Mouse (Mus musculus) heart, postnatal 0 days (tissue): Measurements from ENCODE around the gene Mylk. TPM values are rescaled to one million over a fixed set of nuclear protein-coding genes. Genes with fewer than 3 reads are reported as not detected.

Source experiments
- ATAC-seq: fragments of 200-750 bp; cut with Nextera tagmentation; 2 replicates; pipeline ENCODE4 v1.8.0; 2017; ENCODE audit warnings: low read depth, moderate number of reproducible peaks, moderate library complexity; ENCODE audit not compliant: insufficient read depth
- DNase-seq: peaks from one replicate; pipeline ENCODE4 v3.0.0-alpha.2; 2016; ENCODE audit warnings: low spot score
- H3K27ac ChIP-seq: fragments of 300-500 bp; sonication (generic); 2 replicates; pipeline ENCODE4 v1.5.1; 2014; ENCODE audit warnings: low read depth, mild to moderate bottlenecking
- H3K27me3 ChIP-seq: fragments of 300-500 bp; sonication (generic); 2 replicates; pipeline ENCODE4 v1.6.1; 2014; ENCODE audit warnings: low read length, mixed read lengths; ENCODE audit not compliant: control insufficient read depth, insufficient read depth
- H3K36me3 ChIP-seq: fragments of 300-500 bp; sonication (generic); replicated peaks from 2 replicates; pipeline ENCODE4 v1.6.1; 2014; ENCODE audit warnings: low read length, mixed read lengths; ENCODE audit not compliant: control insufficient read depth, insufficient read depth
- H3K4me1 ChIP-seq: fragments of 300-500 bp; sonication (generic); 2 replicates; pipeline ENCODE4 v1.6.1; 2014; ENCODE audit warnings: antibody characterized with exemption; ENCODE audit not compliant: control insufficient read depth, insufficient read depth
- H3K4me2 ChIP-seq: fragments of 300-500 bp; sonication (generic); 2 replicates; pipeline ENCODE4 v1.6.1; 2014; ENCODE audit warnings: low read depth, mild to moderate bottlenecking, low read length, moderate library complexity
- H3K4me3 ChIP-seq: fragments of 300-500 bp; sonication (generic); 2 replicates; pipeline ENCODE4 v1.5.1; 2014; ENCODE audit warnings: low read depth, low read length
- H3K9ac ChIP-seq: fragments of 300-500 bp; sonication (generic); replicated peaks from 2 replicates; pipeline ENCODE4 v1.6.1; 2014; ENCODE audit warnings: low read depth, low read length, mixed read lengths
- H3K9me3 ChIP-seq: fragments of 300-500 bp; sonication (generic); replicated peaks from 2 replicates; pipeline ENCODE4 v1.6.1; 2016; ENCODE audit warnings: low read length; ENCODE audit not compliant: control insufficient read depth
- CTCF ChIP-seq: IDR thresholded peaks from 2 replicates; pipeline ENCODE4 v1.5.1; 2016; ENCODE audit warnings: antibody characterized with exemption, control low read depth, low read depth
- EP300 ChIP-seq: IDR thresholded peaks from 2 replicates; pipeline ENCODE4 v1.6.1; 2016; ENCODE audit warnings: antibody characterized with exemption, low read depth
- WGBS: fragments of 180-500 bp; shearing (Covaris S2); extraction: QIAGEN DNeasy Blood & Tissue Kit; methylation state at CpG from one replicate; pipeline ENCODE4 v1.1.7; 2014; 5-methylcytosine and 5-hydroxymethylcytosine counted together
- polyA plus RNA-seq: library from polyadenylated mRNA; unstranded; fragments of >200 nt; fragmentation: Nextera tagmentation; extraction: Ambion mirVana; gene quantifications from 2 replicates; pipeline ENCODE4 v1.2.1, GENCODE M21; 2015
- total RNA-seq: library from RNA; depleted of rRNA; stranded (reverse); fragments of >200 nt; gene quantifications from 2 replicates; pipeline ENCODE4 v1.2.3, GENCODE M21; 2014; ENCODE audit warnings: low replicate concordance

The Mylk gene
- total and polyA plus RNA-seq, 2 experiments from 2014 or later, result 6.2 to 148 TPM

DNA sequence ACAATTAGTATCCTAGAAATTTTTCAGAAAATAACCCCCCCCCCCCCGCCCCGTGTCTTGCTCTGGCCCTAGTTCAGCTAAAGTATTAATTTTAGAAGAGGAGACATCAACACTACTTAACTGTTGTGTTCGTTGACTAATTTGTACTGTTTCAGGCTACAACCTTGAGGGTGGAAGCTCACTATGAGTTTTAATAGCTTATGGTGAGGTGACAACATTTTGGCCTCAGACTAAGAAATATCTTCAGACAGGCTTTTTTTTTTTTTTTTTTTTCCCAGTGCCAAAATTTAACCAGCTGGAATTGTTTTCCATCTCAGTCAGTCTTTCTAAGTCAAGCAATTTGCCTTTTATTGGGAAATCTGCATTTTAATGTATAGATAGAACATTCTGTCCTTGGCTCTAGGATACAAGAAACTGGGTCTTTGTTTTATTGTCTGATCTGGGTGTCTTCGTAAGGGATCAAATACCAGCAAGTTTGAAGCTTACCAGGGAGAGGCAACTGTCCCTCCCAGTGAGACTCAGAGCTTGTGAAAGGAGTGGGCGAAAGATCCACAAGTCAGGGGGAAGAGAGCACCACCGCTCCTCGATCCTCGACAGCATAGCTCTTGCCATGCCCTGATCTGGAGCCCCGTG lies 19.1 kb downstream of the Mylk start:
- no peak overlapping the region for H3K4me2 ChIP-seq
- no peak overlapping the region for H3K27ac ChIP-seq
- no peaks in the 10 kb centered on the region for H3K9me3 ChIP-seq
- no peak for DNase-seq
- H3K9ac ChIP-seq, result no peak overlapping the region
- no peaks in the 10 kb centered on the region for H3K36me3 ChIP-seq
- no peaks in the 10 kb centered on the region for H3K4me1 ChIP-seq
- TF ChIP-seq CTCF (no peak), EP300 (no peak)
- WGBS, result 80% methylated on average over 9 of the region's 9 CpGs
- ATAC-seq, result no peak
- no peaks in the 10 kb centered on the region for H3K27me3 ChIP-seq
- no peak overlapping the region for H3K4me3 ChIP-seq

DNA sequence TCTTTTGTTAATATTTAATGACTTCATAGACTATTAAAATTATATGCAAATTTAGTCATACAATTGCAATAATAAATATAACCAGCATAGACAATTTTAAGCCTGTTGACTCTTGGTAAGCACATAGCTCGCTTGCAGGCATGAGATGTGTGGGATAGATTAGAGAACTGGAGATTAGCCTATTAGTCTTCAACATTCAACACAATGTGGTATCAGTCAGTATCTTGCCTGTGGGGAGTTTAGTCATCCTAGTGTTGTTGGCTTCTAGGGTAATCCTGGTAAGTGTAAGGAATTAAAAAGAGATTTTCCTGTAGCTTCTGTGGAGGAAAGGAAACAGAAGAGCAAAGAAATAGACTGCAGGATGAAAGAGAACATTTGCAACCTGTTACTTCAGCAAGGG lies 20.7 kb downstream of the Mylk start:
- 77% methylated on average over 1 of the region's 1 CpGs for WGBS
- Histone ChIP-seq H3K4me1 (no peaks in the 10 kb centered on the region), H3K27ac (no peak overlapping the region), H3K27me3 (no peaks in the 10 kb centered on the region), H3K4me2 (no peak overlapping the region), H3K9me3 (no peaks in the 10 kb centered on the region), H3K36me3 (no peaks in the 10 kb centered on the region), H3K4me3 (no peak overlapping the region), H3K9ac (no peak overlapping the region)
- ATAC-seq (no peak), DNase-seq (no peak)
- TF ChIP-seq CTCF, result no peak
- TF ChIP-seq EP300, result no peak

DNA sequence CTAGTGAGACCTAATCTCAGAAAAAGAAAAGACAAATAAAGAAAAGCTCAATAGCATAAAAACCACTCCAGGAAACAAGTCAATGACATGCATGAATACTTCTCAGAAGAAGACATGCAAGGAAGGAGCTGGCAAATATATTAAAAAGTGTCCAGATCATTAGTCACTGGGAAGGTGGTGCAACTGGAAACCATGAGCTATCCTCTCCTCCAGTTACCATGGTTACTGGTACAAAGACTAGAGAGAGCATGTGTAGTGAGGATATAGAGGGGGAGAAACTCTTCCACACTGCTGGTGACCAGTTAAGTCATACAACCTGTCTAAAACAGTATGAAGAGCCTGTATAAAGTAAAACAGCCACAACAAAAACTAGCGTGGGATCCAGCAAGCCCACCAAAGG lies 21.2 kb downstream of the Mylk start:
- TF ChIP-seq CTCF, result no peak
- no peak for TF ChIP-seq EP300
- 89% methylated on average over 1 of the region's 1 CpGs for WGBS

DNA sequence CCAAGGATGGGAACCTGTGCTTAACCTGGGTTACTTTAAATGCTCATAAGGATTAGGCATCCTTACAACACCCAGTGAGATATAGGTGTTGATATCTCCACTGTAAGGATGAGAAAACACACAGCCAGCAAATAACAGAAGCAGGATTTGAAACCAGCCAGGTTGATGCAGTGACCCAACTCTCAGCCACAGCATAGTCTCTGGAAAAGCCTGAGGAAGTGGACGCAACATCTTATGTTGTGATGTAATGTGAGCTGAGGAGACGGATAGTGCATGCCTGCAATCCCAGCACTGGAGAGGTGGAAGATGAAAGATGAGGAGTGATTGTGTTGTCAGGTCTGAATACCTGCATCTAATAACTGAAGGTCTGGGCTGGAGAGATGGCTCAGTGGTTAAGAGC lies 22.4 kb downstream of the Mylk start:
- TF ChIP-seq EP300 (no peak), CTCF (no peak)
- no peak overlapping the region for H3K4me2 ChIP-seq
- DNase-seq (no peak), ATAC-seq (no peak)
- 88% methylated on average over 2 of the region's 2 CpGs for WGBS
- no peaks in the 10 kb centered on the region for H3K9me3 ChIP-seq
- H3K36me3 ChIP-seq, result no peaks in the 10 kb centered on the region
- no peak overlapping the region for H3K4me3 ChIP-seq
- H3K4me1 ChIP-seq, result no peaks in the 10 kb centered on the region
- H3K9ac ChIP-seq, result no peak overlapping the region
- no peak overlapping the region for H3K27ac ChIP-seq
- no peaks in the 10 kb centered on the region for H3K27me3 ChIP-seq

More for the DNA sequence above, 21.2 kb downstream of the Mylk start:
- Histone ChIP-seq H3K4me3 (no peak overlapping the region), H3K36me3 (no peaks in the 10 kb centered on the region), H3K9me3 (no peaks in the 10 kb centered on the region), H3K27ac (no peak overlapping the region), H3K4me1 (no peaks in the 10 kb centered on the region), H3K9ac (no peak overlapping the region), H3K4me2 (no peak overlapping the region), H3K27me3 (no peaks in the 10 kb centered on the region)
- ATAC-seq (no peak), DNase-seq (no peak)

DNA sequence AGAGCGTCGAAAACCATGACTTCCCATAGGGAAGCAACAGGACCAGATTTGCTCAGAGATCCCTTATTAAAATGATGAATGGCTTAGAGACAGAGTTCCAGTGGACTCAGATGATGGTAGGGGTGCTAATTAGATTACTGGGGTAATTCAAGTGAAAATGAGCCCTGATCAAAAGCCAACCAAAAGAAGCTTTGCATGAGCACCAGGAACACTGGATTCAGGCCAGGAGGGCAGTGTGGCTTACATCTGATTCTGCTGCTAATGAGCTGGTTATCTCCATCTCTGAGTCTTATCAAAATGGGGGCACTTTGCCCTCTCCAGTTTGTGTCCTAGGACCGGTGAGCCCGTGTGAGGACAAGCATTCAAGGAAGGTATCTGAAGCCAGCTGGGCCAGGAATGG lies 23.4 kb downstream of the Mylk start:
- no peak for ATAC-seq
- TF ChIP-seq EP300 (no peak), CTCF (no peak)
- no peak for DNase-seq
- no peak overlapping the region for H3K9ac ChIP-seq
- no peak overlapping the region for H3K4me3 ChIP-seq
- 52% methylated on average over 4 of the region's 4 CpGs for WGBS
- H3K9me3 ChIP-seq, result no peaks in the 10 kb centered on the region
- H3K4me1 ChIP-seq, result no peaks in the 10 kb centered on the region
- H3K27ac ChIP-seq, result no peak overlapping the region
- H3K4me2 ChIP-seq, result no peak overlapping the region
- H3K36me3 ChIP-seq, result no peaks in the 10 kb centered on the region
- H3K27me3 ChIP-seq, result no peaks in the 10 kb centered on the region

DNA sequence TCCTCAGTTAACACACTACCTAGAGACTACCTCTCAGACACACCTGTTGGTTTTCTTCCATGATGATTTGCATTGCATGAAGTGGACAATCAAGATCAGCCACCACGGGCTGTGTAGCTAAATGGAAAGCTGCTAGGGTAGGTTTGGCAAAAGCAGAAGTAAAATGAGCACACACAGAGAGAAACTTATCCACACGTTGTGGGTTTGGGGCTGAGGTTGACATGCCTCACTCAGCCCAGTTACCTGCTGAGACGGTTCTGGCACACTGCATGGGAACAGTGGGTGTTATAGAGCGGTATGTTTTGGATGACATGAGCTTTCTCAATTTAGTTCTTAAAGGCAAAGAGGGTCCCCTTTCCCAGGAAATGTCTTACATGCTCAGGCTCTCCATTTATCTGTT lies 25.1 kb downstream of the Mylk start:
- no peaks in the 10 kb centered on the region for H3K4me1 ChIP-seq
- no peak overlapping the region for H3K9ac ChIP-seq
- WGBS, result 78% methylated on average over 4 of the region's 4 CpGs
- no peak for TF ChIP-seq EP300
- no peak for TF ChIP-seq CTCF
- no peaks in the 10 kb centered on the region for H3K27me3 ChIP-seq
- DNase-seq, result no peak
- no peak overlapping the region for H3K27ac ChIP-seq
- no peaks in the 10 kb centered on the region for H3K9me3 ChIP-seq
- H3K36me3 ChIP-seq, result no peaks in the 10 kb centered on the region
- no peak overlapping the region for H3K4me3 ChIP-seq
- H3K4me2 ChIP-seq, result no peak overlapping the region
- ATAC-seq, result no peak
